Mouse (Mus musculus) heart, postnatal 0 days (tissue): Measurements from ENCODE around the gene Mtmr3.

ENCODE experiments used
- CTCF ChIP-seq: IDR thresholded peaks from 2 replicates; pipeline ENCODE4 v1.5.1; 2016; ENCODE audit warnings: antibody characterized with exemption, control low read depth, low read depth
- EP300 ChIP-seq: IDR thresholded peaks from 2 replicates; pipeline ENCODE4 v1.6.1; 2016; ENCODE audit warnings: antibody characterized with exemption, low read depth

DNA sequence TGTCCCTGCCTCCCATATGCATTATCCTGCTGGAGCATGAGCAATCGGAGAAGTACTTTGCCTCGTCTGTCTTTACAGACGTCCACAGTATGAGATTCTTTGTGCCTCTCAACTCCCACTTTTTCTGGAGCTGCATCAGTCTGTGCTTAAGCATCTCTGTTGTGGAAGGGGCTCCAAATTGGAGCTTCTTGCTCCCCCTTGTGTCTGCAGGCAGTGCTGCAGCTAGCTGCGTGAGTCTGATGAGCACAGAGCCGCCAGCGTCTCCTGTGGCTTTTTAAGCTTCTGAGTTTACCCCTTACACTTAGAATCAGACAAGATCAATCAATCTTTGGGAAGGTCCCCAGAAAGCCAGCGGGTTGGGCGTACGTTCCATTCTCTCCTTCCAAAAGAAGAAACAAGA is 143.5 kb downstream of the Mtmr3 start:
- TF ChIP-seq CTCF (peak; percentile 68), EP300 (no peak)
